Mouse (Mus musculus) midbrain, embryonic 12.5 days (tissue): ENCODE results near the gene Wrap73. TPM values are rescaled to one million over a fixed set of nuclear protein-coding genes. Genes with fewer than 3 reads are reported as not detected.

Experiments used
- ATAC-seq: fragments of 200-750 bp; cut with Nextera tagmentation; 2 replicates; pipeline ENCODE4 v1.8.0; 2017; ENCODE audit warnings: low read depth, moderate TSS enrichment, moderate library complexity; ENCODE audit not compliant: low FRiP score
- H3K27ac ChIP-seq: fragments of 300-500 bp; sonication (generic); replicated peaks from 2 replicates; pipeline ENCODE4 v1.5.1; 2016; ENCODE audit warnings: mild to moderate bottlenecking
- H3K27me3 ChIP-seq: fragments of 300-500 bp; sonication (generic); 2 replicates; pipeline ENCODE4 v1.6.1; 2016; ENCODE audit warnings: mild to moderate bottlenecking
- H3K36me3 ChIP-seq: fragments of 300-500 bp; sonication (generic); 2 replicates; pipeline ENCODE4 v1.6.1; 2016
- H3K4me1 ChIP-seq: fragments of 300-500 bp; sonication (generic); 2 replicates; pipeline ENCODE4 v1.6.1; 2016
- H3K4me2 ChIP-seq: fragments of 300-500 bp; sonication (generic); replicated peaks from 2 replicates; pipeline ENCODE4 v1.6.1; 2016; ENCODE audit warnings: mild to moderate bottlenecking, moderate library complexity
- H3K4me3 ChIP-seq: fragments of 300-500 bp; sonication (generic); 2 replicates; pipeline ENCODE4 v1.5.1; 2016; ENCODE audit warnings: mild to moderate bottlenecking
- H3K9ac ChIP-seq: fragments of 300-500 bp; sonication (generic); replicated peaks from 2 replicates; pipeline ENCODE4 v1.6.1; 2016; ENCODE audit warnings: mild to moderate bottlenecking, moderate library complexity
- H3K9me3 ChIP-seq: fragments of 300-500 bp; sonication (generic); 2 replicates; pipeline ENCODE4 v1.6.1; 2016; ENCODE audit warnings: mild to moderate bottlenecking
- WGBS: fragments of 180-500 bp; shearing (Covaris S2); methylation state at CpG from one replicate; pipeline ENCODE4 v1.1.7; 2016; 5-methylcytosine and 5-hydroxymethylcytosine counted together
- polyA plus RNA-seq: library from polyadenylated mRNA; unstranded; fragments of >200 nt; fragmentation: Nextera tagmentation; extraction: Ambion mirVana; gene quantifications from 2 replicates; pipeline ENCODE4 v1.2.1, GENCODE M21; 2016

The Wrap73 gene
- polyA plus RNA-seq, 1 experiment from 2014 or later = 52.5 TPM

DNA sequence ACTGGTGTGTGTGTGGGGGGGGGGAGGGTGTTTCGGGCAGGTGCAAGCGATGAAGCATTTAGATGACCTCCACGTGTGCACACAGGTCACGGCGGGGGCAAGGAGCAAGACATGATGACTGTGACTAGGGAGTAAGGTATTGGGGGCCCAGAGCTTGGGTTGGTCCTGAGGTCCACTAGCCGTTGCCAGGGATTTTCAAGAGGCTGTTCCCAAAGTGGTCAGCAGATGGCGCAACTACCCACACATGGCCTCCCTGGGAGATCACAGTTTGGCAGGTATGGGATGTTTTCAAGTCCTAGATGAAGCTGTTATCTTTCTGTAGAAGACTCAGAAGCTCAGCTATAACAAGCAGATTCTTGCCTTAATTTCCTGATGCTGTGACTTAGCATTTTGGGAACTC, 21.1 kb downstream of the Wrap73 start:
- Histone ChIP-seq H3K27ac (no peak overlapping the region), H3K4me3 (no peak overlapping the region)
- WGBS = 18% methylated on average over 7 of the region's 7 CpGs

DNA sequence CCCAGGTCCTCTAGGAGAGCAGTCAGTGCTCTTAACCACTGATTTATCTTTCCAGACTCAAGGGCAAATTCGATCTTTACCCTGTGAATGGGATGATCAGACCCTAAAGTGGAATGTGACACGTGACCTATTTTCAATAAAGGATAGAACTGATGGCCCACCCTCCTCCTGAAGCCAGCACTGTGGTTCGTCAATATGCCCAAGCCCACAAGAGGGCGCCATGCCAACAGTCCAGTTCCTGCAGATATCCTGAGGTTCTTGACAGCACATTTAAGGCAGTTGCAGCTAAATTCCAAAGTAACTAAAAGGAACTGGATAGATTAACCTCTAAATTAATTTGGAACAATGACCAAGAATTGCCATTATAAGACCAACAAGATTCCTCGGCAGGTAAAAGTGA, 24.9 kb downstream of the Wrap73 start:
- WGBS = 26% methylated on average over 5 of the region's 5 CpGs
- Histone ChIP-seq H3K4me2 (no peak overlapping the region), H3K4me1 (peaks cover 25% of the 10 kb centered on the region), H3K4me3 (no peak overlapping the region), H3K9ac (no peak overlapping the region), H3K9me3 (no peaks in the 10 kb centered on the region), H3K27me3 (peaks cover 44% of the 10 kb centered on the region), H3K36me3 (no peaks in the 10 kb centered on the region), H3K27ac (no peak overlapping the region)
- ATAC-seq = no peak

More for the DNA sequence above, 21.1 kb downstream of the Wrap73 start:
- H3K4me1 ChIP-seq = peaks cover 21% of the 10 kb centered on the region
- no peak overlapping the region for H3K9ac ChIP-seq
- no peak for ATAC-seq
- no peaks in the 10 kb centered on the region for H3K9me3 ChIP-seq
- H3K27me3 ChIP-seq = peaks cover 7% of the 10 kb centered on the region
- no peak overlapping the region for H3K4me2 ChIP-seq
- H3K36me3 ChIP-seq = peaks cover 6% of the 10 kb centered on the region

DNA sequence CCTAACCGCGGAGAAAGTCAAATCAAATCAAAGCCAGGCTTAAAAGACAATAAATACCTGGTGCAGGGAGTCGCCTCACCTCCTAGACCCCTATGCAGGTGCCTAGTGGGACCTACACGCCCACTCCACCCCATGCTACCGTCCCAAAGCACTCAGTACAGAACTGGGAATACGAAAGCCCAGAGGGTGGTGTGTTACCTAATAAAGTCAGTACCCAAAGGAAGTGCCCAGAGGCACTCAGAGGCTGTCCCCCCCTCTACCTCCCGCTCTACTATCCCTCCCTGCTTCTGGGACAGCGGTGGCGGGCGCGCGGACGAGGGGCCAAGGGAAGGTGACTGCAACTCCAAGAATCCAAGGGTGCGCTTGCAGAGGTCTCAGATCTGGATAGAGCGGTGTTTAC, 27.8 kb downstream of the Wrap73 start:
- Histone ChIP-seq H3K27me3 (peaks cover 67% of the 10 kb centered on the region), H3K4me1 (peaks cover 35% of the 10 kb centered on the region)

DNA sequence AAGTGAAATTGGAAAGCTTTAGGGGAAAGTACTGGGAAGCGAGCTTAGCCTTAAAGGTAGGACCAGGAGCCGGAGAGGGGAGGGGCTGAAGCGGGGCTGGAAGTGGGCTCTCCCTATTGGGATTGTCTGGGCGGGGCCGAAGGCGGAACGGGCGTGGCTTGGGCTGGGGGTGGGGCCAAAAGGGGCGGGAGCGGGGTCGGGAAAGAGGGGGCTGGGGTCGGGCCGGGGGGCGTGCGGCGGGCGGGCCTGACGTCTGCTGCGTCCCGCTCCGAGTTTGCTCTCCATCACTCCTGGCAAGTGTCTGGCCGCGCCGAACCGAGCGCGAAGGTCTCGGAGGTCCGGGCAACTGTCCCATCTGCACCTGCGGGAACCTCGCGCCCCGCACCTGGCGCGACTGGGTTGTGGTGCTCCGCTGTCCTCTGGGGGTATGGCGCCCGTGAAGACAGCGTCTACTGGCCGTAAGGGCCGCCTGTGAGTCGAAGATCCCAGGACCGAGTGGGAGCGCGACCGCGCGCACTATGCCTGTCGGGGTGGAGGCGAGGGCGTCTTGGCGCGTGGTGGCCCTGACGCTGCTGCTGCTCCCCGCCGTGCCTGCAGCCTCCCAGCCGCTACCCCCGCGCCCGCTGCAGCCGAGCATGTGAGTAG, 28.5 kb downstream of the Wrap73 start, which contains the start of gene Megf6:
TSS of gene Megf6 (plus strand) at position 225 of the 645 bp plus-strand sequence.
- H3K4me1 ChIP-seq = peaks cover 35% of the 10 kb centered on the region
- no peaks in the 10 kb centered on the region for H3K9me3 ChIP-seq
- under 1% methylated on average over 54 of the region's 61 CpGs for WGBS
- H3K36me3 ChIP-seq = no peaks in the 10 kb centered on the region
- peak within 1 kb of the TSS; percentile 98 for H3K4me2 ChIP-seq
- H3K27ac ChIP-seq = peak within 1 kb of the TSS; percentile 30; the same call in 1 of the 2 replicates
- ATAC-seq = peak; percentile 73
- H3K4me3 ChIP-seq = peak within 1 kb of the TSS; percentile 63
- H3K27me3 ChIP-seq = peaks cover 67% of the 10 kb centered on the region
- peak within 1 kb of the TSS; percentile 68 for H3K9ac ChIP-seq

More for the DNA sequence above, 27.8 kb downstream of the Wrap73 start:
- peak; percentile 24; the same call in 1 of the 2 replicates for ATAC-seq
- Histone ChIP-seq H3K9me3 (no peaks in the 10 kb centered on the region), H3K9ac (peak overlapping the region; percentile 68), H3K27ac (no peak overlapping the region), H3K36me3 (no peaks in the 10 kb centered on the region), H3K4me3 (peak overlapping the region; percentile 63), H3K4me2 (peak overlapping the region; percentile 98)
- WGBS = 1% methylated on average over 15 of the region's 15 CpGs

DNA sequence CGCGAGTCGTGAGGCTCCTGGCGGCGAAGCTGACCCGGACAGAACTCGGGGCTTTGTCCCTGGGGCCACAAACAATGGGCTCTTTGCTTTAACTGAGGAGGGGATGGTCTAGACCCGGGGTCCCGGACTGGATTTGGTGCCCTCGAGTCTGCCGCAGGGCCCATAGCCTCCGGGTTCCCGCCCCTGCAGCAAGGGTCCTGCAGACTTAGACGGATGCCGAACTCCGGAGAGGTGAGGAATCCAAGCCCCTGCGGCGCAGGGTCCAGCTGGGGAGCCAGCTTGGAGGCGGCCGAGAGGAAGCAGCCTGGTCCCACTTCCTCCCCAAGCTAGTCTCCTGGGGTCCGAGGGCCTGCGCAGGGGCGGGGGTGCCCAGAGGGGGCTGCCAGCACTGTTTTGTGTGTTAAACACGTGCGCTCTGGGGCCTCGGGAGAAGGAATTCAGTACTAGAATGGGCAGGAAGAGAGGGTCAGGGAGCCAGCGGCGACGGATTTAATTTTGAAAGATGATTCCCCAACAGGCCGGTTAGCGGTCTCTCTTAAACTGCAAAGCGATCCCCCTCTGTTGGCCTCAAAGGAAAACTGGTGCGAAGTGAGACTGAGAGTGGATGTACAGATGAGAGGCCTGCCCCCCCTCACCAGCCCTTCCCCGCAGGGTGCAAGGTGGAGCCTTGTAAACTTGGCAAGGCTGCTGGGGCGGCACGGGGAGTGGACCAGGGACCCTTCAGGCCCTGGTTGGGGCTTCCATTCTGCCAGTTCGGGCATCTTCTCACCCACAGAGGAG, 29.2 kb downstream of the Wrap73 start:
- Histone ChIP-seq H3K9me3 (no peaks in the 10 kb centered on the region), H3K27me3 (peaks cover 67% of the 10 kb centered on the region), H3K4me1 (peaks cover 35% of the 10 kb centered on the region), H3K4me2 (peak overlapping the region; percentile 98), H3K9ac (peak overlapping the region; percentile 68), H3K36me3 (no peaks in the 10 kb centered on the region), H3K4me3 (peak overlapping the region; percentile 63), H3K27ac (peak overlapping the region; percentile 30; the same call in 1 of the 2 replicates)
- peak; percentile 53 for ATAC-seq
- WGBS = 2% methylated on average over 37 of the region's 37 CpGs

DNA sequence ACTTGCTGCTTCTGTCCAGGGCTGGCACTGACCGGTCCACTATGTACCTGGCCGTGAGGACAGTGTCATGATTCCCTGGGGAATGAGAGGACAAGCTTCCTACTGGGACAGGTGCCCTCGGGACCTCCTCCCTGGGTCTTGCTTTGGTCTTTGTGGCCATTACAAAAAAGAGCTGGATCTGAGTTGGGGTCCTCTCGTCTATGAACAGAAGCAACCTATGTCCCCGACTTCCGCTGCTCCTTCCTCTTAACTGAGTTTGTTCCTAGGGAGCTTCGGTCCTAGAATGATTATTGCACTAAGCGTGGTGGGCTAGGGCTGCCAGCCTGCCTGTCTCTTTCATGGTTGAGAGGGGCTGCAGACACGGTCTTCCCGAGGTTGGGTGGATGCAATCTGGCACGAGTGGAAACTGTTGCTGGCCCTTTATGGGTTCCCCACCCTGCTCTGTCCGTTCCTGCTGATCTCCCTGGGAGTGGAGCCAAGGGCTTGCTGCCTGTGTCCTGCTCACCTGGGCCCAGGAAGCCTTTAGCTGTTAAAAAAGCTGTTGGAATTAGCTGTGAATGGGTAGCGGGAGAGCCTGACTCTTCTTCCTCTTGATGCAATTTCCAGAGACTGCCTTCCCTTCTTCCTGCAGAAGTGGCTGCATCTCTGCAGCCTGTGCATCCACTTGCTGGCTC, 29.9 kb downstream of the Wrap73 start:
- peak overlapping the region; percentile 98 for H3K4me2 ChIP-seq
- H3K4me3 ChIP-seq = peak overlapping the region; percentile 63
- no peak for ATAC-seq
- H3K27me3 ChIP-seq = peaks cover 67% of the 10 kb centered on the region
- H3K9ac ChIP-seq = peak overlapping the region; percentile 68
- WGBS = 39% methylated on average over 13 of the region's 13 CpGs
- peaks cover 35% of the 10 kb centered on the region for H3K4me1 ChIP-seq
- no peaks in the 10 kb centered on the region for H3K9me3 ChIP-seq
- no peaks in the 10 kb centered on the region for H3K36me3 ChIP-seq
- no peak overlapping the region for H3K27ac ChIP-seq

DNA sequence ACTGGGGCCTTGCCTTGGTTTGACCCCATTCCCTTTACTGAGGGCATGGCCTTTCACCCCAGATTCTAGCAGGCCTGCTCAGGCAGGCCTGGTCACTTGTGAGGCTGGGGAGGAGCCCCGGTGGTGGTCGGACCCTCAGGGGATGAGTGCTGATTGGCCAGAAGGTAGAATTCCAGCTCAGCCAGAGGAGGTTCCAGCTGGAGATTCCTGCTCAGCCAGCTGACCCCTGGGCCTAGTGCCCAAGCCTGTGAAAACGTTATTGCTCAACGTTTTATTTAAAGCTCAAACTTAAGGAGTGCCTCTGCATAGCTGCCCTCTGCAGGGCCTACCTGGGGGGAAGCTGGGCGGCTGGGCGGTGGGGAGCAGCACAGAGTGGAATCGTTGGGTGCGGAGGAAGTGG, 35.1 kb downstream of the Wrap73 start:
- Histone ChIP-seq H3K27me3 (peaks cover 21% of the 10 kb centered on the region), H3K36me3 (no peaks in the 10 kb centered on the region), H3K9ac (no peak overlapping the region), H3K4me3 (no peak overlapping the region), H3K27ac (no peak overlapping the region), H3K4me2 (no peak overlapping the region), H3K9me3 (no peaks in the 10 kb centered on the region), H3K4me1 (peaks cover 8% of the 10 kb centered on the region)
- WGBS = 70% methylated on average over 8 of the region's 8 CpGs
- ATAC-seq = no peak

DNA sequence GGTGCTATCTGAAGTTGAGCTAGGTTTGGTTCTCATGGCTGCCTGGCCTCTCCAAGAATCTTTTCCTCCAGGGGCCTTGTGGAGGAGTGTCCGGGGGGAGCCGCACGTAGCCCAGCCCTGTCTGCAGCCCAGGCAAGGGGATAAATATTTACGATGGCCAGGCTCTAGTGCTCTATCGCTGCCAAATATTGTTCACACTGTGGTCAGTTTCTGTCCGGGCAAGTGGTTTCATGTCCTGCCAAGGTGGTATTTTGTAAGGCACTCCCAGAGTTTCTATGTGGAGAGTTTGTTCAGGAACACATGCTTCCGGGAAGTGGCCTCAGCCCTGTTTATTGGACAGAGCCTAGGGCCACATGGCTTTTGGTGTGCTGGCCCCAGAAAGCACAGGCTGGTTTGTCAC, 38.8 kb downstream of the Wrap73 start:
- Histone ChIP-seq H3K4me1 (no peaks in the 10 kb centered on the region), H3K4me3 (no peak overlapping the region), H3K9me3 (no peaks in the 10 kb centered on the region), H3K4me2 (no peak overlapping the region), H3K9ac (no peak overlapping the region), H3K36me3 (peaks cover 6% of the 10 kb centered on the region; the same call in 1 of the 2 replicates), H3K27me3 (no peaks in the 10 kb centered on the region), H3K27ac (no peak overlapping the region)
- WGBS = 89% methylated on average over 7 of the region's 7 CpGs
- no peak for ATAC-seq

DNA sequence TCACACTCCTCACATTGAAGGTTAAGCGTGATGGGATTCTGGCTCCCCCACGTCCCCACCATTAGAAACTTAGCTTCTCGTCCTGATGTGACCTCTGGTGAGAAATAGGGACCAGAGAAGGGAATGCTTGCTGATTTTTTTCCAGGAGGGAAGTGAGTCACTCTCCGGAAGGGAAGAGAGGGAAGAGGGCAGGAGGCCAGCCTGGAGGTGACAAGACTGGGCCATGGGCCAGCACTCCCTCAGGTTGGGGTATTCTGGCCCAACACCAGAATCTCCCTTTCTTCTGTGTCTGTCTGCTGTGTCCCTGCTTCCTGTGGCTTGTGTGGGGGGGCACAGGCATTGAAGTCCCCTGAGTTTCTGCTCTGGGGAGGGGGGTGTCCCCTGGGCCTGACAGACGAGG, 41.4 kb downstream of the Wrap73 start:
- 83% methylated on average over 5 of the region's 5 CpGs for WGBS
- Histone ChIP-seq H3K4me1 (no peaks in the 10 kb centered on the region), H3K27me3 (no peaks in the 10 kb centered on the region), H3K4me2 (no peak overlapping the region), H3K9ac (no peak overlapping the region), H3K36me3 (peaks cover 6% of the 10 kb centered on the region; the same call in 1 of the 2 replicates), H3K9me3 (no peaks in the 10 kb centered on the region), H3K4me3 (no peak overlapping the region), H3K27ac (no peak overlapping the region)
- ATAC-seq = no peak

DNA sequence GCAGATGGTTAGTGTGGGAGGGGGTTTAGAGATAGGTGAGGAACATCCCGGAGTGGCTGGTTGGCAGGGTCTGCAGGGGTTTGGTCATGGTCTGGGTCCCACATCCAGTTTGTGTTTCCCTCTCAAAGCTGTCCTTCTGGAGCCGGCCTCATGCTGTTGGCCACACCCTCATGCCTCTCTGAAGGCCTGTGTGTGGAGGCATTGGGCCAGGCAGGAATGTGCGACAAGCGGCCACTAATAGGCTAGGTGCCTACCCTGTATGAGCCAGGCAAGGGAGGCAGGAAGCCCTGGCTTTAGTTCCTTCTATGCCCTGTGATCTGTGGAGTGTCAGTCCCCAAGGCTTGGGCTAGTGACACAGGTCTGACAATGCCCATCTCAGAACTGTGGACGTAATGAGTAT, 42.8 kb downstream of the Wrap73 start:
- Histone ChIP-seq H3K36me3 (peaks cover 6% of the 10 kb centered on the region; the same call in 1 of the 2 replicates), H3K9ac (no peak overlapping the region), H3K27ac (no peak overlapping the region), H3K4me2 (no peak overlapping the region), H3K4me3 (no peak overlapping the region), H3K27me3 (no peaks in the 10 kb centered on the region), H3K9me3 (no peaks in the 10 kb centered on the region), H3K4me1 (no peaks in the 10 kb centered on the region)
- WGBS = 69% methylated on average over 5 of the region's 5 CpGs
- no peak for ATAC-seq

DNA sequence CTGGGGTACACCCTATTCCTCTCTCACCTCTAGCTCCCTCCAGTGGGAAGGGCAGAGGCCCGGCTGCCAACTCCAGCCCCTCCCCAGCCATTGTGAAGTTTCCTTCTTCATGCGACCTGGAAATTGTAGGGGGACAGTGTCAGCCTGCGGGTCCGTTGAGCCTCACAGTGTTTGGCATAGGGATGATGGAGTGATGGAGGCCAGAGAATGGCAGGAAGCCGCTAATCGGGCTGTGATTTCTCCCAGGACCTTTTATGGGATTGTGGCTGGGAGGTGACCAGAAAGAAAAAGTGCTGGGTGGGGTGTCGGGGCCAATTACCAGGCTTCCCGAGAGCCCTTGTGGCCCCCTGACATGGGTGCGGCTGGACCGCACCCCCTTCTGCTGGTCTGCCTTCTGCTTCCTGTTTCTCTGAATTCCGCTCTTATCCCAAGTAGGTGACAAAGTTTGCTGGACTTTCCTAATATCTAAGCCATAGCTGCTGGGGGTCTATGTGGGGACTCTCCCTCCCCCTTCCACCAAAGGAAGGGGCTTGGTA, 43.9 kb downstream of the Wrap73 start:
- ATAC-seq = no peak
- Histone ChIP-seq H3K4me3 (no peak overlapping the region), H3K9me3 (no peaks in the 10 kb centered on the region), H3K4me1 (no peaks in the 10 kb centered on the region), H3K9ac (no peak overlapping the region), H3K36me3 (peaks cover 6% of the 10 kb centered on the region; the same call in 1 of the 2 replicates), H3K4me2 (no peak overlapping the region), H3K27me3 (no peaks in the 10 kb centered on the region), H3K27ac (no peak overlapping the region)
- WGBS = 87% methylated on average over 11 of the region's 11 CpGs
